Mouse (Mus musculus): ENCODE measurements around the gene Cnr2.

The Cnr2 gene

GRCm38 (mm10) chr4:135967086-135967760 is 72.0 kb downstream of the Cnr2 start:
- no peak for DNase-seq

GRCm38 (mm10) chr4:135968271-135968869 is 73.2 kb downstream of the Cnr2 start:
- DNase-seq = no peak

- DNase-seq = no peak
Observed at GRCm38 (mm10) chr4:135969070-135969750, 74.0 kb downstream of the Cnr2 start.
